Mouse (Mus musculus): ENCODE measurements at regions not wholly inside any gene's neighbourhood (a gene's known extent, or its start where the extent isn't known, plus 50 kb on each side); places are given as distances from the start of the nearest gene placed in this dataset.

- 40% methylated on average over 2 of the region's 2 CpGs for WGBS
- no peak for DNase-seq (ENCODE audit: low spot score)
These were observed 52.4 kb downstream of the Gm13691 start for GRCm38 (mm10) chr2:84042793-84043192.

GRCm38 (mm10) chr2:84048398-84049140, 58.2 kb downstream of the Gm13691 start:
- Histone ChIP-seq H3K9me3 (replicated peaks; ENCODE audit: low read length) (no peaks in the 10 kb centered on the region), H3K36me3 (ENCODE audit: insufficient read depth, low read length) (no peaks in the 10 kb centered on the region), H3K27ac (no peak overlapping the region), H3K27me3 (ENCODE audit: insufficient read depth, low read length) (no peaks in the 10 kb centered on the region), H3K4me1 (replicated peaks; ENCODE audit: insufficient read depth, low read length) (no peaks in the 10 kb centered on the region), H3K9ac (ENCODE audit: low read depth, low read length) (no peak overlapping the region), H3K4me3 (replicated peaks; ENCODE audit: low read depth, low read length) (no peak overlapping the region), H3K4me2 (ENCODE audit: low read length) (no peak overlapping the region)
- TF ChIP-seq CTCF (IDR thresholded peaks at IDR 0.05; ENCODE audit: low read depth), result no peak
- no peak for ATAC-seq (replicated peaks; ENCODE audit: low FRiP score, low read depth)
- WGBS, result 85% methylated on average over 9 of the region's 9 CpGs
- no peak for DNase-seq (ENCODE audit: low spot score)

More at GRCm38 (mm10) chr2:84042793-84043192, 52.4 kb downstream of the Gm13691 start:
- no peaks in the 10 kb centered on the region for H3K36me3 ChIP-seq (ENCODE audit: insufficient read depth, low read length)
- H3K9ac ChIP-seq (ENCODE audit: low read depth, low read length), result no peak overlapping the region
- H3K27ac ChIP-seq, result no peak overlapping the region
- H3K4me1 ChIP-seq (replicated peaks; ENCODE audit: insufficient read depth, low read length), result no peaks in the 10 kb centered on the region
- no peaks in the 10 kb centered on the region for H3K9me3 ChIP-seq (replicated peaks; ENCODE audit: low read length)
- H3K27me3 ChIP-seq (ENCODE audit: insufficient read depth, low read length), result no peaks in the 10 kb centered on the region
- no peak for ATAC-seq (replicated peaks; ENCODE audit: low FRiP score, low read depth)
- H3K4me3 ChIP-seq (replicated peaks; ENCODE audit: low read depth, low read length), result no peak overlapping the region
- no peak for TF ChIP-seq CTCF (IDR thresholded peaks at IDR 0.05; ENCODE audit: low read depth)
- H3K4me2 ChIP-seq (ENCODE audit: low read length), result no peak overlapping the region

- Histone ChIP-seq H3K9me3 (replicated peaks; ENCODE audit: low read length) (no peaks in the 10 kb centered on the region), H3K36me3 (ENCODE audit: insufficient read depth, low read length) (no peaks in the 10 kb centered on the region), H3K4me3 (replicated peaks; ENCODE audit: low read depth, low read length) (no peak overlapping the region), H3K4me2 (ENCODE audit: low read length) (no peak overlapping the region), H3K4me1 (replicated peaks; ENCODE audit: insufficient read depth, low read length) (no peaks in the 10 kb centered on the region), H3K9ac (ENCODE audit: low read depth, low read length) (no peak overlapping the region), H3K27me3 (ENCODE audit: insufficient read depth, low read length) (no peaks in the 10 kb centered on the region), H3K27ac (no peak overlapping the region)
- ATAC-seq (replicated peaks; ENCODE audit: low FRiP score, low read depth) (no peak), DNase-seq (ENCODE audit: low spot score) (no peak)
- 72% methylated on average over 3 of the region's 3 CpGs for WGBS
- TF ChIP-seq CTCF (IDR thresholded peaks at IDR 0.05; ENCODE audit: low read depth), result no peak
These were observed 61.6 kb downstream of the Gm13691 start for GRCm38 (mm10) chr2:84051883-84052331.

GRCm38 (mm10) chr2:84059246-84059645, 68.9 kb downstream of the Gm13691 start:
- TF ChIP-seq CTCF (IDR thresholded peaks at IDR 0.05; ENCODE audit: low read depth), result no peak
- H3K36me3 ChIP-seq (ENCODE audit: insufficient read depth, low read length), result no peaks in the 10 kb centered on the region
- DNase-seq (ENCODE audit: low spot score) (no peak), ATAC-seq (replicated peaks; ENCODE audit: low FRiP score, low read depth) (0 out of 2 replicates have a peak, but pooled peaks have one; percentile 25)
- H3K4me3 ChIP-seq (replicated peaks; ENCODE audit: low read depth, low read length), result no peak overlapping the region
- no peak overlapping the region for H3K4me2 ChIP-seq (ENCODE audit: low read length)
- no peaks in the 10 kb centered on the region for H3K27me3 ChIP-seq (ENCODE audit: insufficient read depth, low read length)
- H3K27ac ChIP-seq, result no peak overlapping the region
- no peak overlapping the region for H3K9ac ChIP-seq (ENCODE audit: low read depth, low read length)
- H3K4me1 ChIP-seq (replicated peaks; ENCODE audit: insufficient read depth, low read length), result no peaks in the 10 kb centered on the region
- no peaks in the 10 kb centered on the region for H3K9me3 ChIP-seq (replicated peaks; ENCODE audit: low read length)
- 81% methylated on average over 7 of the region's 7 CpGs for WGBS

- Histone ChIP-seq H3K27me3 (ENCODE audit: insufficient read depth, low read length) (no peaks in the 10 kb centered on the region), H3K9ac (ENCODE audit: low read depth, low read length) (no peak overlapping the region), H3K4me1 (replicated peaks; ENCODE audit: insufficient read depth, low read length) (no peaks in the 10 kb centered on the region), H3K4me3 (replicated peaks; ENCODE audit: low read depth, low read length) (no peak overlapping the region), H3K9me3 (replicated peaks; ENCODE audit: low read length) (no peaks in the 10 kb centered on the region), H3K4me2 (ENCODE audit: low read length) (no peak overlapping the region), H3K36me3 (ENCODE audit: insufficient read depth, low read length) (no peaks in the 10 kb centered on the region), H3K27ac (no peak overlapping the region)
- 95% methylated on average over 1 of the region's 1 CpGs for WGBS
- DNase-seq (ENCODE audit: low spot score), result no peak
- TF ChIP-seq CTCF (IDR thresholded peaks at IDR 0.05; ENCODE audit: low read depth), result no peak
- ATAC-seq (replicated peaks; ENCODE audit: low FRiP score, low read depth), result no peak
These were observed 70.9 kb downstream of the Gm13691 start for GRCm38 (mm10) chr2:84061221-84061620.

- ATAC-seq (replicated peaks; ENCODE audit: low FRiP score, low read depth) (no peak), DNase-seq (ENCODE audit: low spot score) (no peak)
- H3K4me2 ChIP-seq (ENCODE audit: low read length), result no peak overlapping the region
- no peak overlapping the region for H3K27ac ChIP-seq
- H3K9ac ChIP-seq (ENCODE audit: low read depth, low read length), result no peak overlapping the region
- no peak overlapping the region for H3K4me3 ChIP-seq (replicated peaks; ENCODE audit: low read depth, low read length)
- H3K27me3 ChIP-seq (ENCODE audit: insufficient read depth, low read length), result no peaks in the 10 kb centered on the region
- WGBS, result 66% methylated on average over 2 of the region's 2 CpGs
- H3K36me3 ChIP-seq (ENCODE audit: insufficient read depth, low read length), result no peaks in the 10 kb centered on the region
- no peaks in the 10 kb centered on the region for H3K9me3 ChIP-seq (replicated peaks; ENCODE audit: low read length)
- no peak for TF ChIP-seq CTCF (IDR thresholded peaks at IDR 0.05; ENCODE audit: low read depth)
- no peaks in the 10 kb centered on the region for H3K4me1 ChIP-seq (replicated peaks; ENCODE audit: insufficient read depth, low read length)
These were observed 74.0 kb downstream of the Gm13691 start for GRCm38 (mm10) chr2:84064371-84064770.

Data from kidney, postnatal 0 days (tissue).